Mouse (Mus musculus) limb, embryonic 11.5 days (tissue): ENCODE measurements at regions not wholly inside any gene's neighbourhood (a gene's known extent, or its start where the extent isn't known, plus 50 kb on each side); places are given as distances from the start of the nearest gene placed in this dataset.

Experiments
- ATAC-seq: fragments of 200-750 bp; cut with Nextera tagmentation; 2 replicates; pipeline ENCODE4 v1.8.0; 2017; ENCODE audit warnings: low read depth; ENCODE audit not compliant: insufficient number of reproducible peaks, low FRiP score, low TSS enrichment
- DNase-seq: peaks from one replicate; pipeline ENCODE4 v3.0.0-alpha.2; 2015; ENCODE audit warnings: low spot score
- H3K27ac ChIP-seq: fragments of 300-500 bp; sonication (generic); replicated peaks from 2 replicates; pipeline ENCODE4 v1.5.1; 2014; ENCODE audit warnings: low read depth, mild to moderate bottlenecking, low read length
- H3K27me3 ChIP-seq: fragments of 300-500 bp; sonication (generic); 2 replicates; pipeline ENCODE4 v1.6.1; 2014; ENCODE audit warnings: mild to moderate bottlenecking, low read length, mixed read lengths; ENCODE audit not compliant: control insufficient read depth, insufficient read depth
- H3K36me3 ChIP-seq: fragments of 300-500 bp; sonication (generic); 2 replicates; pipeline ENCODE4 v1.6.1; 2014; ENCODE audit warnings: mild to moderate bottlenecking, low read length, moderate library complexity, mixed read lengths; ENCODE audit not compliant: control insufficient read depth, insufficient read depth
- H3K4me1 ChIP-seq: fragments of 300-500 bp; sonication (generic); 2 replicates; pipeline ENCODE4 v1.6.1; 2014; ENCODE audit warnings: low read length, mixed read lengths; ENCODE audit not compliant: control insufficient read depth, insufficient read depth
- H3K4me2 ChIP-seq: fragments of 300-500 bp; sonication (generic); 2 replicates; pipeline ENCODE4 v1.6.1; 2014; ENCODE audit warnings: low read depth, mild to moderate bottlenecking, moderate library complexity; ENCODE audit not compliant: severe bottlenecking
- H3K4me3 ChIP-seq: fragments of 300-500 bp; sonication (generic); 2 replicates; pipeline ENCODE4 v1.5.1; 2014; ENCODE audit warnings: low read depth, low read length
- H3K9ac ChIP-seq: fragments of 300-500 bp; sonication (generic); 2 replicates; pipeline ENCODE4 v1.6.1; 2014; ENCODE audit warnings: mild to moderate bottlenecking, low read length
- H3K9me3 ChIP-seq: fragments of 300-500 bp; sonication (generic); 2 replicates; pipeline ENCODE4 v1.6.1; 2016; ENCODE audit warnings: low read length; ENCODE audit not compliant: control insufficient read depth
- WGBS: fragments of 180-500 bp; shearing (Covaris S2); extraction: QIAGEN DNeasy Blood & Tissue Kit; methylation state at CpG from one replicate; pipeline ENCODE4 v1.1.7; 2014; 5-methylcytosine and 5-hydroxymethylcytosine counted together

- no peak overlapping the region for H3K4me2 ChIP-seq
- no peak for ATAC-seq
- no peaks in the 10 kb centered on the region for H3K36me3 ChIP-seq
- H3K4me1 ChIP-seq: no peaks in the 10 kb centered on the region
- no peaks in the 10 kb centered on the region for H3K9me3 ChIP-seq
- H3K27ac ChIP-seq: no peak overlapping the region
- no peak overlapping the region for H3K9ac ChIP-seq
- no peak overlapping the region for H3K4me3 ChIP-seq
- no peaks in the 10 kb centered on the region for H3K27me3 ChIP-seq
- DNase-seq: no peak
Observed at GRCm38 (mm10) chr13:5735027-5735624, 126.2 kb upstream of the Klf6 start.

- Histone ChIP-seq H3K27ac (no peak overlapping the region), H3K4me3 (no peak overlapping the region), H3K4me2 (no peak overlapping the region), H3K9me3 (no peaks in the 10 kb centered on the region), H3K4me1 (no peaks in the 10 kb centered on the region), H3K36me3 (no peaks in the 10 kb centered on the region), H3K27me3 (no peaks in the 10 kb centered on the region), H3K9ac (no peak overlapping the region)
- 86% methylated on average over 6 of the region's 6 CpGs for WGBS
- DNase-seq: no peak
- no peak for ATAC-seq
Observed at GRCm38 (mm10) chr13:5736472-5736871, 124.8 kb upstream of the Klf6 start.

- H3K4me2 ChIP-seq: no peak overlapping the region
- no peaks in the 10 kb centered on the region for H3K9me3 ChIP-seq
- DNase-seq (no peak), ATAC-seq (no peak)
- H3K4me1 ChIP-seq: no peaks in the 10 kb centered on the region
- WGBS: 85% methylated on average over 7 of the region's 7 CpGs
- no peaks in the 10 kb centered on the region for H3K27me3 ChIP-seq
- H3K27ac ChIP-seq: no peak overlapping the region
- H3K4me3 ChIP-seq: no peak overlapping the region
- no peaks in the 10 kb centered on the region for H3K36me3 ChIP-seq
- no peak overlapping the region for H3K9ac ChIP-seq
Observed at GRCm38 (mm10) chr13:5737214-5737613, 124.1 kb upstream of the Klf6 start.

GRCm38 (mm10) chr13:5740805-5741204, 120.5 kb upstream of the Klf6 start:
- no peak for ATAC-seq
- Histone ChIP-seq H3K9ac (no peak overlapping the region), H3K4me1 (no peaks in the 10 kb centered on the region), H3K4me3 (no peak overlapping the region), H3K27me3 (no peaks in the 10 kb centered on the region), H3K27ac (no peak overlapping the region), H3K36me3 (no peaks in the 10 kb centered on the region), H3K9me3 (no peaks in the 10 kb centered on the region), H3K4me2 (no peak overlapping the region)
- 96% methylated on average over 1 of the region's 1 CpGs for WGBS
- no peak for DNase-seq

GRCm38 (mm10) chr13:5744949-5745348, 116.3 kb upstream of the Klf6 start:
- no peaks in the 10 kb centered on the region for H3K27me3 ChIP-seq
- no peaks in the 10 kb centered on the region for H3K4me1 ChIP-seq
- no peak overlapping the region for H3K27ac ChIP-seq
- H3K4me2 ChIP-seq: no peak overlapping the region
- H3K9me3 ChIP-seq: no peaks in the 10 kb centered on the region
- no peak overlapping the region for H3K4me3 ChIP-seq
- 86% methylated on average over 6 of the region's 6 CpGs for WGBS
- ATAC-seq: no peak
- no peaks in the 10 kb centered on the region for H3K36me3 ChIP-seq
- no peak overlapping the region for H3K9ac ChIP-seq
- no peak for DNase-seq

GRCm38 (mm10) chr13:5757176-5757575, 104.1 kb upstream of the Klf6 start:
- H3K4me2 ChIP-seq: no peak overlapping the region
- no peaks in the 10 kb centered on the region for H3K4me1 ChIP-seq
- no peak overlapping the region for H3K27ac ChIP-seq
- DNase-seq (no peak), ATAC-seq (no peak)
- H3K36me3 ChIP-seq: no peaks in the 10 kb centered on the region
- no peaks in the 10 kb centered on the region for H3K9me3 ChIP-seq
- no peaks in the 10 kb centered on the region for H3K27me3 ChIP-seq
- WGBS: 94% methylated on average over 3 of the region's 3 CpGs
- no peak overlapping the region for H3K4me3 ChIP-seq
- no peak overlapping the region for H3K9ac ChIP-seq

- Histone ChIP-seq H3K9ac (no peak overlapping the region), H3K27me3 (no peaks in the 10 kb centered on the region), H3K27ac (no peak overlapping the region), H3K9me3 (no peaks in the 10 kb centered on the region), H3K4me3 (no peak overlapping the region), H3K4me2 (no peak overlapping the region), H3K36me3 (no peaks in the 10 kb centered on the region), H3K4me1 (no peaks in the 10 kb centered on the region)
- DNase-seq: no peak
- WGBS: 69% methylated on average over 1 of the region's 1 CpGs
- no peak for ATAC-seq
Observed at GRCm38 (mm10) chr13:5757963-5758362, 103.3 kb upstream of the Klf6 start.

- H3K27me3 ChIP-seq: no peaks in the 10 kb centered on the region
Observed at GRCm38 (mm10) chr13:5760030-5760429, 101.3 kb upstream of the Klf6 start.

GRCm38 (mm10) chr13:5766394-5766793, 94.9 kb upstream of the Klf6 start:
- Histone ChIP-seq H3K4me2 (no peak overlapping the region), H3K27ac (no peak overlapping the region), H3K4me1 (no peaks in the 10 kb centered on the region), H3K9me3 (no peaks in the 10 kb centered on the region), H3K27me3 (no peaks in the 10 kb centered on the region), H3K9ac (no peak overlapping the region), H3K4me3 (no peak overlapping the region), H3K36me3 (no peaks in the 10 kb centered on the region)
- 73% methylated on average over 6 of the region's 6 CpGs for WGBS
- ATAC-seq: no peak
- DNase-seq: no peak

More at GRCm38 (mm10) chr13:5760030-5760429, 101.3 kb upstream of the Klf6 start:
- H3K9ac ChIP-seq: no peak overlapping the region
- no peak for ATAC-seq
- no peak for DNase-seq
- no peaks in the 10 kb centered on the region for H3K9me3 ChIP-seq
- no peak overlapping the region for H3K27ac ChIP-seq
- no peaks in the 10 kb centered on the region for H3K4me1 ChIP-seq
- no peaks in the 10 kb centered on the region for H3K36me3 ChIP-seq
- no peak overlapping the region for H3K4me2 ChIP-seq
- H3K4me3 ChIP-seq: no peak overlapping the region
